Mouse (Mus musculus): ENCODE measurements around the gene Slc25a33. TPM values are rescaled to one million over a fixed set of nuclear protein-coding genes. Genes with fewer than 3 reads are reported as not detected.
"Not testable (repeated sequence)": the region's sequence is repeated elsewhere in the genome, so short reads cannot be mapped to it uniquely, and the experiment has no call there.

Gene Slc25a33
- total RNA-seq, 2 experiments from 2014 or later, result 29.2 to 36.0 TPM

- DNase-seq (ENCODE audit: low spot score in 2 of 2), result no peak
- intact Hi-C loops (cut with DNase I), result loop anchor here (2.0 kb wide), 1 partner anchor 20 kb away; no protein-coding TSS in a partner anchor
Measured at GRCm38 (mm10) chr4:149772394-149772793, 1.7 kb downstream of the Slc25a33 start.

- intact Hi-C loops (cut with DNase I), result no loop called here
Measured at GRCm38 (mm10) chr4:149765201-149765600, 8.9 kb downstream of the Slc25a33 start.

GRCm38 (mm10) chr4:149763335-149763734 is 10.7 kb downstream of the Slc25a33 start:
- DNase-seq (ENCODE audit: low spot score in 2 of 2), result no peak
- intact Hi-C loops (cut with DNase I), result no loop called here

More at GRCm38 (mm10) chr4:149765201-149765600, 8.9 kb downstream of the Slc25a33 start:
- DNase-seq (ENCODE audit: low spot score in 2 of 2), result no peak

GRCm38 (mm10) chr4:149759517-149759916 is 14.6 kb downstream of the Slc25a33 start:
- no peak for DNase-seq (ENCODE audit: low spot score in 2 of 2)
- intact Hi-C loops (cut with DNase I), result no loop called here

GRCm38 (mm10) chr4:149758423-149758822 is 15.7 kb downstream of the Slc25a33 start:
- intact Hi-C loops (cut with DNase I), result no loop called here
- peak in 1 of 2 experiments; percentile 51 for DNase-seq (ENCODE audit: low spot score in 2 of 2)

- intact Hi-C loops (cut with DNase I); DNase-seq (ENCODE audit: low spot score in 2 of 2): not testable (repeated sequence)
Measured at GRCm38 (mm10) chr4:149756546-149756945, 17.5 kb downstream of the Slc25a33 start.

GRCm38 (mm10) chr4:149752836-149753235 is 21.2 kb downstream of the Slc25a33 start:
- no peak for DNase-seq (ENCODE audit: low spot score in 2 of 2)
- intact Hi-C loops (cut with DNase I), result loop anchor here (5.0 kb wide), 1 partner anchor 204 kb away; the partner anchor contains the start of gene Spsb1

GRCm38 (mm10) chr4:149752124-149752799 is 21.8 kb downstream of the Slc25a33 start:
- intact Hi-C loops (cut with DNase I), result loop anchor here (5.0 kb wide), 1 partner anchor 205 kb away; the partner anchor contains the start of gene Spsb1
- peak; percentile 68 to 71 for DNase-seq (ENCODE audit: low spot score in 2 of 2)

GRCm38 (mm10) chr4:149750671-149751070 is 23.4 kb downstream of the Slc25a33 start:
- intact Hi-C loops (cut with DNase I), result loop anchor here (5.0 kb wide), 1 partner anchor 207 kb away; the partner anchor contains the start of gene Spsb1
- no peak for DNase-seq (ENCODE audit: low spot score in 2 of 2)

GRCm38 (mm10) chr4:149749663-149750015 is 24.4 kb downstream of the Slc25a33 start:
- not testable (repeated sequence) for DNase-seq (ENCODE audit: low spot score in 2 of 2)
- intact Hi-C loops (cut with DNase I), result loop anchor here (5.0 kb wide), 1 partner anchor 208 kb away; the partner anchor contains the start of gene Spsb1

GRCm38 (mm10) chr4:149749003-149749662 is 24.9 kb downstream of the Slc25a33 start:
- intact Hi-C loops (cut with DNase I), result no loop called here
- DNase-seq (ENCODE audit: low spot score in 2 of 2), result peak in 1 of 2 experiments; percentile 46

GRCm38 (mm10) chr4:149744119-149744518 is 30.0 kb downstream of the Slc25a33 start:
- intact Hi-C loops (cut with DNase I), result no loop called here
- DNase-seq (ENCODE audit: low spot score in 2 of 2), result no peak

GRCm38 (mm10) chr4:149742011-149742530 is 32.0 kb downstream of the Slc25a33 start:
- intact Hi-C loops (cut with DNase I), result no loop called here

GRCm38 (mm10) chr4:149740301-149740700 is 33.8 kb downstream of the Slc25a33 start:
- DNase-seq (ENCODE audit: low spot score in 2 of 2), result no peak
- intact Hi-C loops (cut with DNase I), result no loop called here

More at GRCm38 (mm10) chr4:149742011-149742530, 32.0 kb downstream of the Slc25a33 start:
- DNase-seq (ENCODE audit: low spot score in 2 of 2), result no peak

- intact Hi-C loops (cut with DNase I), result no loop called here
- DNase-seq (ENCODE audit: low spot score in 2 of 2), result no peak
Measured at GRCm38 (mm10) chr4:149739478-149739877, 34.6 kb downstream of the Slc25a33 start.

- intact Hi-C loops (cut with DNase I), result no loop called here
- peak; percentile 97 for DNase-seq (ENCODE audit: low spot score in 2 of 2)
Measured at GRCm38 (mm10) chr4:149737383-149738324, 36.4 kb downstream of the Slc25a33 start, which contains the start of gene Tmem201. Tmem201 (minus strand) TSS chr4:149738044.

GRCm38 (mm10) chr4:149736581-149736980 is 37.5 kb downstream of the Slc25a33 start:
- DNase-seq (ENCODE audit: low spot score in 2 of 2), result no peak
- intact Hi-C loops (cut with DNase I), result no loop called here

GRCm38 (mm10) chr4:149735624-149736250 is 38.3 kb downstream of the Slc25a33 start:
- intact Hi-C loops (cut with DNase I), result no loop called here
- DNase-seq (ENCODE audit: low spot score in 2 of 2), result no peak

Data from left cerebral cortex, postnatal 25 days (tissue).